ENCODE assay signal across 7 mouse cellular contexts in the genomic region with DNA sequence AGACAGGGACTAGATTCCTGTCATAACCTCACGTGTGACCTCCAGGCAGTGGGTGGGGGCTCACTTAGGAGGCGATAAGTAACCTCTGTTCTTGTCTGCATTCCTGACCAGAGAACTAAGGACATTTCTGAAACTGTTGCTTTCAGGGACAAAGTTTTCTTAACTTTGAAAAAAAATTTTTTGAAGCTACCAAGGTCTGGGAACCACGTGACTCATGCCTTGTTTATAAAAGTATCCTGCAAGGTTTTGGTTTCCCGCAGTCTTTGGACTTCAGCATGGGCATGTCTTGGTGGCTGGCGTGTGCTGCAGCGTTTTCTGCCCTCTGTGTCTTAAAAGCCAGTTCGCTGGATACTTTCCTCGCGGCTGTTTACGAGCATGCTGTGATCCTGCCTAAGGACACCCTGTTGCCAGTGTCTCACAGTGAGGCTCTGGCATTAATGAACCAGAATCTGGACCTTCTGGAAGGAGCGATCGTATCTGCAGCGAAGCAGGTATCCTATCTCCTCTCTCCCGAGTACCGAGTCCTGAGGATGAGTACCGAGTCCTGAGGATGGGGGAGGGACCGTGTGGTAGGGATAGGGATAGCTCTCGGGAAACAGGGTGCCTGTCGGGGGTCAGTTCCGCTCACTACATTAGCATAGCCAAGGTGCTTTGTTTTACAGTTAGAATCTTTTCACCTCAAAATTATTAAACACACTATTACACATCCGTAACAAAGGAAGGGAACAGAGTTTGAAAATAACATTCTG. TPM values are rescaled to one million over a fixed set of nuclear protein-coding genes. Genes with fewer than 3 reads are reported as not detected.
DNase-seq lines count a peak whose midpoint lies in the region; ATAC-seq and TF ChIP-seq lines count a peak whose summit lies in the region.

Gene Vnn1 (plus strand): TSS at position 88 of the 749 bp plus-strand sequence.

- ATAC-seq in heart, postnatal 0 days (ENCODE audit: insufficient read depth, low read depth), result peak; percentile 24; the same call in 1 of the 2 replicates
- peak; percentile 66; the same call in 1 of the 2 replicates for ATAC-seq in limb, embryonic 12.5 days (ENCODE audit: insufficient number of reproducible peaks, insufficient read depth, low FRiP score, low TSS enrichment, low read depth)
- ATAC-seq in neural tube, embryonic 14.5 days (ENCODE audit: low read depth), result no peak

- H3K9ac ChIP-seq in heart, postnatal 0 days (replicated peaks; ENCODE audit: low read depth, low read length), result 0 out of 2 replicates have a peak within 1 kb of the TSS, but pooled peaks have one; percentile 0
- H3K9ac ChIP-seq in limb, embryonic 12.5 days (replicated peaks), result 0 out of 2 replicates have a peak within 1 kb of the TSS, but pooled peaks have one; percentile 35
- no peak within 1 kb of the TSS for H3K9ac ChIP-seq in neural tube, embryonic 14.5 days (replicated peaks; ENCODE audit: low read depth, low read length)

- peaks cover 3% of the 10 kb centered on the region; the same call in 1 of the 2 replicates for H3K4me1 ChIP-seq in heart, postnatal 0 days (ENCODE audit: control insufficient read depth, insufficient read depth)
- peaks cover 11% of the 10 kb centered on the region; the same call in 1 of the 2 replicates for H3K4me1 ChIP-seq in limb, embryonic 12.5 days (replicated peaks)
- no peaks in the 10 kb centered on the region for H3K4me1 ChIP-seq in neural tube, embryonic 14.5 days (ENCODE audit: control insufficient read depth, insufficient read depth, low read length)

- no peaks in the 10 kb centered on the region for H3K27me3 ChIP-seq in heart, postnatal 0 days (ENCODE audit: control insufficient read depth, insufficient read depth, low read length)
- no peaks in the 10 kb centered on the region for H3K27me3 ChIP-seq in limb, embryonic 12.5 days
- H3K27me3 ChIP-seq in neural tube, embryonic 14.5 days (ENCODE audit: control insufficient read depth, insufficient read depth, low read length), result no peaks in the 10 kb centered on the region

- WGBS in heart, postnatal 0 days, result 14% methylated on average over 21 of the region's 21 CpGs
- 22% methylated on average over 21 of the region's 21 CpGs for WGBS in limb, embryonic 12.5 days
- WGBS in neural tube, embryonic 14.5 days, result 37% methylated on average over 21 of the region's 21 CpGs

- TF ChIP-seq EP300 in heart, postnatal 0 days (IDR thresholded peaks at IDR 0.05; ENCODE audit: low read depth), result no peak

- H3K4me2 ChIP-seq in heart, postnatal 0 days (ENCODE audit: low read depth, low read length), result peak within 1 kb of the TSS; percentile 54
- H3K4me2 ChIP-seq in limb, embryonic 12.5 days, result peak within 1 kb of the TSS; percentile 65
- peak within 1 kb of the TSS; percentile 22; the same call in 1 of the 2 replicates for H3K4me2 ChIP-seq in neural tube, embryonic 14.5 days (ENCODE audit: low read depth, low read length)

- peak within 1 kb of the TSS; percentile 28 for H3K4me3 ChIP-seq in heart, postnatal 0 days (ENCODE audit: low read depth, low read length)
- peak within 1 kb of the TSS; percentile 27 for H3K4me3 ChIP-seq in limb, embryonic 12.5 days (replicated peaks)
- H3K4me3 ChIP-seq in neural tube, embryonic 14.5 days (ENCODE audit: low read depth, low read length), result no peak within 1 kb of the TSS

- no peak within 1 kb of the TSS for H3K27ac ChIP-seq in heart, postnatal 0 days (ENCODE audit: low read depth)
- no peak within 1 kb of the TSS for H3K27ac ChIP-seq in limb, embryonic 12.5 days
- no peak within 1 kb of the TSS for H3K27ac ChIP-seq in neural tube, embryonic 14.5 days (ENCODE audit: low read depth, low read length)

- DNase-seq in R1 (ENCODE audit: low read depth, low spot score), result peak; percentile 31
- peak; percentile 26 to 30 for DNase-seq in adrenal gland, postnatal 36 days
- DNase-seq in heart, postnatal 0 days (ENCODE audit: low spot score), result no peak
- no peak for DNase-seq in urinary bladder, adult 18-20 months (ENCODE audit: low spot score in 2 of 2)
- no peak for DNase-seq in urinary bladder, postnatal 4 days (ENCODE audit: low spot score in 2 of 2)

- no peaks in the 10 kb centered on the region for H3K9me3 ChIP-seq in heart, postnatal 0 days (replicated peaks; ENCODE audit: control insufficient read depth, low read length)
- H3K9me3 ChIP-seq in limb, embryonic 12.5 days, result no peaks in the 10 kb centered on the region
- H3K9me3 ChIP-seq in neural tube, embryonic 14.5 days (ENCODE audit: control insufficient read depth, low read length), result no peaks in the 10 kb centered on the region

- no peak for TF ChIP-seq CTCF in heart, postnatal 0 days (IDR thresholded peaks at IDR 0.05; ENCODE audit: low read depth)

- no peaks in the 10 kb centered on the region for H3K36me3 ChIP-seq in heart, postnatal 0 days (replicated peaks; ENCODE audit: control insufficient read depth, insufficient read depth, low read length)
- H3K36me3 ChIP-seq in limb, embryonic 12.5 days, result no peaks in the 10 kb centered on the region
- no peaks in the 10 kb centered on the region for H3K36me3 ChIP-seq in neural tube, embryonic 14.5 days (ENCODE audit: control insufficient read depth, insufficient read depth, low read length)

RNA-seq across cellular contexts. Expression of gene Vnn1, which starts in this region (rescaled TPM):
- 10 to 100 TPM; 18.8 to 60.6 TPM for total RNA-seq in adrenal gland, postnatal 36 days (2021)
- 3.4 and 7.3 TPM in 2 replicates for total RNA-seq in heart, postnatal 0 days (2014; rRNA removed; ENCODE audit: low replicate concordance)
- polyA plus RNA-seq in heart, postnatal 0 days (2015; fragmentation: Nextera tagmentation; extraction: Ambion mirVana), result 0.68 and 0.74 TPM in 2 replicates
- 0.61 and 1.0 TPM in 2 replicates for polyA plus RNA-seq in limb, embryonic 12.5 days (2016; fragmentation: Nextera tagmentation; extraction: Ambion mirVana)
- 0.21 and 0.29 TPM in 2 replicates for polyA plus RNA-seq in neural tube, embryonic 14.5 days (2014; fragmentation: Nextera tagmentation; extraction: Ambion mirVana)

Comparison
In these comparisons a context has a peak if more than half of its experiments do, and no peak if none do; other contexts are left out.
1. DNase-seq: peak in R1 (single experiment) and adrenal gland, postnatal 36 days (2 of 2); none in heart, postnatal 0 days (single experiment), urinary bladder, adult 18-20 months (0 of 2) and urinary bladder, postnatal 4 days (0 of 2).
2. Peak in every context shown above with its lines, with median percentiles within 50 percentile points of each other: H3K4me2 ChIP-seq.